Mouse (Mus musculus): ENCODE data around the gene Kbtbd13. TPM values are rescaled to one million over a fixed set of nuclear protein-coding genes. Genes with fewer than 3 reads are reported as not detected.
A peak's percentile ranks its signal among the peaks of the same experiment; 100 is the strongest.
"Not testable (repeated sequence)": the region's sequence is repeated elsewhere in the genome, so short reads cannot be mapped to it uniquely, and the experiment has no call there.

Gene Kbtbd13
- polyA plus RNA-seq, 1 experiment from 2014 or later = 0.49 TPM

DNA sequence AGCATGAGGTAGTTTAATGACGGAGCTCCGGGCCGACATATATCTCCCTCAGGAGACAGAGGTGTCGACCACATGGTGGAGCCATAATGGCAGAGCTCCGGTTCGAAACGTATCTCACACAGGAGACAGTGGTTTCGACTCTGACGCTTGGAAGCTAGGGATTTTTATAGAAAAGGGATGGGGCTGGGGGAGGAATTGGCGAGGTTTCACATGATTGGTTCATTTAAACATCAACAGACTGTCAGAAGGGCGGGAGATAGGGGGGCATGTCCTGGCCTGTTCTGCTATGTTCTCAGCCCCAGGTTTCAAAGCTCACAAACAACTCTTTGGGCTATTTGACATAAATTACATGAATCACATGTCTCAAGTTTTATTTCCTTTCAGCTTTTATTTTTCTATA is 46.0 kb downstream of the Kbtbd13 start:
- H3K36me3 ChIP-seq (ENCODE audit: control insufficient read depth, insufficient read depth, low read length); DNase-seq (ENCODE audit: low spot score); H3K9me3 ChIP-seq (ENCODE audit: control insufficient read depth, low read length); H3K27me3 ChIP-seq (ENCODE audit: control insufficient read depth, insufficient read depth, low read length); H3K4me1 ChIP-seq (replicated peaks; ENCODE audit: control insufficient read depth, insufficient read depth): not testable (repeated sequence)
- 67% methylated on average over 11 of the region's 11 CpGs for WGBS
- peak; percentile 39; the same call in 1 of the 2 replicates for TF ChIP-seq CTCF (IDR thresholded peaks at IDR 0.05; ENCODE audit: low read depth)
- ATAC-seq (ENCODE audit: low FRiP score, low TSS enrichment) = peak; percentile 2; the same call in 1 of the 2 replicates
- peak overlapping the region; percentile 32 for H3K9ac ChIP-seq (ENCODE audit: low read length)
- peak overlapping the region; percentile 100 for H3K27ac ChIP-seq (replicated peaks)
- peak overlapping the region; percentile 94 for H3K4me3 ChIP-seq (ENCODE audit: low read depth, low read length)
- peak overlapping the region; percentile 84 for H3K4me2 ChIP-seq (replicated peaks; ENCODE audit: low read depth)

DNA sequence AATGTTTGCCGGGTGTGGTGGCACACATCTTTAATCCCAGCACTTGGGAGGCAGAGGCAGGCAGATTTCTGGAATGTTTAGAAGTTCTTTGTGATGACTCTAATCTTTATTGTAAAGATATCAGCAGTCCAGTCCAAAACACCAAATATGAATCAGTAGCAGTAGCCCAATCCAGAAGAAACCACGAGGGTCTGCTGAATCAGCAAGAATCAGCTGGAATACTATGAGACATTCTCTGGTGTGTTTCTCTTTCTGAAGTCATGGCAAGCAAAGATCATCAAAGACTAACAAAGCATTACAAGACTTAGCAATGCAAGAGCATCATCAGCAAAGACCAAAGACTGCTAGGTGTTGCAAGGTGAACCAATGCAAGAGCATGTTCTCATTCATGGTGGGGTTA is 51.0 kb downstream of the Kbtbd13 start:
- no peaks in the 10 kb centered on the region for H3K36me3 ChIP-seq (ENCODE audit: control insufficient read depth, insufficient read depth, low read length)
- H3K27me3 ChIP-seq (ENCODE audit: control insufficient read depth, insufficient read depth, low read length) = no peaks in the 10 kb centered on the region
- H3K4me1 ChIP-seq (replicated peaks; ENCODE audit: control insufficient read depth, insufficient read depth) = no peaks in the 10 kb centered on the region
- TF ChIP-seq EP300 (optimal IDR thresholded peaks at IDR 0.05) (no peak), CTCF (IDR thresholded peaks at IDR 0.05; ENCODE audit: low read depth) (no peak)
- no peak overlapping the region for H3K4me2 ChIP-seq (replicated peaks; ENCODE audit: low read depth)
- H3K27ac ChIP-seq (replicated peaks) = no peak overlapping the region
- WGBS = 90% methylated on average over 2 of the region's 2 CpGs
- H3K9me3 ChIP-seq (ENCODE audit: control insufficient read depth, low read length) = no peaks in the 10 kb centered on the region
- ATAC-seq (ENCODE audit: low FRiP score, low TSS enrichment) (no peak), DNase-seq (ENCODE audit: low spot score) (no peak)
- H3K4me3 ChIP-seq (ENCODE audit: low read depth, low read length) = no peak overlapping the region
- no peak overlapping the region for H3K9ac ChIP-seq (ENCODE audit: low read length)

DNA sequence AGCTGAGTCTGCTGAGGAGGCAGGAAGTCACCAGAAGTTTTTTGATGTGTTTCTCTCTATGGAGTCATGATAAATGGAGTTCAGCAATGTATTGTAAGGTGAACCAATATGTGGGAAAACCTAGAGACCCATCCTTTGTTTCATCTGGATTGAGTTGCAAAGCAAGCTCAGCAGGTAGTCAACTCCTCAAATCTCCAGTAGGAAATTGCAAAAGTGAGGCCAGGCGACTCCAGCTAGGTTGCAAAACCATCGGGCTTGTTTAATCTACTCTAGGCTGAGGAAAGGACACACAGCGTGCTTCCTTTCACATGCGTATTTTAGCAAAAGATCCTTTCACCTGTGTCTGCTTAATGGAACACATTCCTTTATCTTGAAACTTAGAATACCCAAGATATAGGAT is 52.3 kb downstream of the Kbtbd13 start:
- ATAC-seq (ENCODE audit: low FRiP score, low TSS enrichment) (no peak), DNase-seq (ENCODE audit: low spot score) (no peak)
- Histone ChIP-seq H3K27me3 (ENCODE audit: control insufficient read depth, insufficient read depth, low read length) (no peaks in the 10 kb centered on the region), H3K9me3 (ENCODE audit: control insufficient read depth, low read length) (no peaks in the 10 kb centered on the region), H3K4me3 (ENCODE audit: low read depth, low read length) (no peak overlapping the region), H3K4me2 (replicated peaks; ENCODE audit: low read depth) (no peak overlapping the region), H3K27ac (replicated peaks) (no peak overlapping the region), H3K36me3 (ENCODE audit: control insufficient read depth, insufficient read depth, low read length) (no peaks in the 10 kb centered on the region), H3K9ac (ENCODE audit: low read length) (no peak overlapping the region), H3K4me1 (replicated peaks; ENCODE audit: control insufficient read depth, insufficient read depth) (no peaks in the 10 kb centered on the region)
- WGBS = 75% methylated on average over 4 of the region's 4 CpGs
- TF ChIP-seq EP300 (optimal IDR thresholded peaks at IDR 0.05) (no peak), CTCF (IDR thresholded peaks at IDR 0.05; ENCODE audit: low read depth) (no peak)

Other genes with a start within 250 kb of the Kbtbd13 start
- gene Parp16, start 196.3 kb downstream of the Kbtbd13 start, polyA plus RNA-seq (2015; fragmentation: Nextera tagmentation; extraction: Ambion mirVana) = 5.0 TPM in 2 replicates
- gene Cilp, start 126.5 kb downstream of the Kbtbd13 start, polyA plus RNA-seq (2015; fragmentation: Nextera tagmentation; extraction: Ambion mirVana) = 0.61 and 0.79 TPM in 2 replicates
- gene Clpx, start 97.4 kb downstream of the Kbtbd13 start, polyA plus RNA-seq (2015; fragmentation: Nextera tagmentation; extraction: Ambion mirVana) = 47.9 and 49.7 TPM in 2 replicates
- gene Pdcd7, start 45.5 kb downstream of the Kbtbd13 start, polyA plus RNA-seq (2015; fragmentation: Nextera tagmentation; extraction: Ambion mirVana) = 5.4 and 5.8 TPM in 2 replicates
- gene Ubap1l, start 30.6 kb downstream of the Kbtbd13 start, polyA plus RNA-seq (2015; fragmentation: Nextera tagmentation; extraction: Ambion mirVana) = not detected in 2 replicates
- 3.7 and 3.9 TPM in 2 replicates for gene Rasl12, start 6.9 kb upstream of the Kbtbd13 start, polyA plus RNA-seq (2015; fragmentation: Nextera tagmentation; extraction: Ambion mirVana)
- not detected in 2 replicates for gene Slc51b, start 31.3 kb upstream of the Kbtbd13 start, polyA plus RNA-seq (2015; fragmentation: Nextera tagmentation; extraction: Ambion mirVana)
- 11.5 and 12.4 TPM in 2 replicates for gene Mtfmt, start 44.1 kb upstream of the Kbtbd13 start, polyA plus RNA-seq (2015; fragmentation: Nextera tagmentation; extraction: Ambion mirVana)
- gene Spg21, start 69.3 kb upstream of the Kbtbd13 start, polyA plus RNA-seq (2015; fragmentation: Nextera tagmentation; extraction: Ambion mirVana) = 62.3 and 67.7 TPM in 2 replicates
- 0.18 and 0.35 TPM in 2 replicates for gene Ankdd1a, start 128.5 kb upstream of the Kbtbd13 start, polyA plus RNA-seq (2015; fragmentation: Nextera tagmentation; extraction: Ambion mirVana)
- gene Plekho2, start 188.4 kb upstream of the Kbtbd13 start, polyA plus RNA-seq (2015; fragmentation: Nextera tagmentation; extraction: Ambion mirVana) = 9.6 and 10.6 TPM in 2 replicates
- gene Pif1, start 195.5 kb upstream of the Kbtbd13 start, polyA plus RNA-seq (2015; fragmentation: Nextera tagmentation; extraction: Ambion mirVana) = 2.1 and 2.4 TPM in 2 replicates
- 18.1 and 19.9 TPM in 2 replicates for gene Rbpms2, start 238.0 kb upstream of the Kbtbd13 start, polyA plus RNA-seq (2015; fragmentation: Nextera tagmentation; extraction: Ambion mirVana)